Mouse (Mus musculus): ENCODE measurements at regions not wholly inside any gene's neighbourhood (a gene's known extent, or its start where the extent isn't known, plus 50 kb on each side); places are given as distances from the start of the nearest gene placed in this dataset.

GRCm38 (mm10) chr11:19823461-19823895 is 100.7 kb upstream of the Spred2 start:
- peak; percentile 90 for DNase-seq (ENCODE audit: low read depth, low spot score)

GRCm38 (mm10) chr11:19826481-19827185 is 97.5 kb upstream of the Spred2 start:
- peak; percentile 88 for DNase-seq (ENCODE audit: low read depth, low spot score)

DNA sequence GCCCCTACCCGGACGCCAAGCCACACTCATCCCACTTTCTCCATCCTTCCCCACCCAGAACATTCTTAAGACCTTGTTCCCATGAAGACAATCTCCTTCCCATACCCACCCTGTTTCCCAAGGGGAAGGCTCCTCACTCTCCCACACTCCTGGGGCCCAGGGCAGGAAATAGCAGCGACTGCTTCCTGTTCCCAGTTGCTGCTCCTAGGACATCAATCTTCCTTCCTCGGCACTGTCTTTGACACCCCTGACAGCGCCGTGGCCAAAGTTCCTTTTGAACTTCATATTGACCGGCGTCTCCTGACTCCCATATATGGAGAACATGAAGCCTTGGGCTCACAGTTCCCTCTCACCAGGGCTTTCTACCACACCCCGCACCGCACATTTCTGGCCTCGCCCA is 96.2 kb upstream of the Spred2 start:
- DNase-seq (ENCODE audit: low read depth, low spot score): no peak

DNA sequence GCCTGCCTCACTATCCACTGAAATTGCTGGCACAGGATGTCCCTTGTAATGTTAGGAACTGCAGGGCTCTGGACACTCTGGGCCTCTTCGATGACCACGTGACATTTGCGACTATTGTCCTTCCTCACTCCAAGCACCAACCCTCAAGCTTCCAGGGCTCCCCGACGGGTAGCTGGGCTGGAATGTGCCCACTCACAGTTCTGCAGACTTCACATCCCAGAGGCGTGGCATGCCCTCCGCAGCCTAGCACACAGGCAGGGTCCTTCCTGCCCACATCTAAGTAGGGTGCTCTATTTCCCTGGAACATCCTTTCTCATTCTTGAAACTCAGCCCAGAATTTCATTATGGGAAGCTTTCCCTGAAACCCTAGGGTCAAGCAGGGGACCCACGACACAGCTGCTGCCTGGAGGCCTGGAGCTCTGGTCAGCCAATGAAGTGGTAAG is 95.2 kb upstream of the Spred2 start:
- DNase-seq (ENCODE audit: low read depth, low spot score): no peak

DNA sequence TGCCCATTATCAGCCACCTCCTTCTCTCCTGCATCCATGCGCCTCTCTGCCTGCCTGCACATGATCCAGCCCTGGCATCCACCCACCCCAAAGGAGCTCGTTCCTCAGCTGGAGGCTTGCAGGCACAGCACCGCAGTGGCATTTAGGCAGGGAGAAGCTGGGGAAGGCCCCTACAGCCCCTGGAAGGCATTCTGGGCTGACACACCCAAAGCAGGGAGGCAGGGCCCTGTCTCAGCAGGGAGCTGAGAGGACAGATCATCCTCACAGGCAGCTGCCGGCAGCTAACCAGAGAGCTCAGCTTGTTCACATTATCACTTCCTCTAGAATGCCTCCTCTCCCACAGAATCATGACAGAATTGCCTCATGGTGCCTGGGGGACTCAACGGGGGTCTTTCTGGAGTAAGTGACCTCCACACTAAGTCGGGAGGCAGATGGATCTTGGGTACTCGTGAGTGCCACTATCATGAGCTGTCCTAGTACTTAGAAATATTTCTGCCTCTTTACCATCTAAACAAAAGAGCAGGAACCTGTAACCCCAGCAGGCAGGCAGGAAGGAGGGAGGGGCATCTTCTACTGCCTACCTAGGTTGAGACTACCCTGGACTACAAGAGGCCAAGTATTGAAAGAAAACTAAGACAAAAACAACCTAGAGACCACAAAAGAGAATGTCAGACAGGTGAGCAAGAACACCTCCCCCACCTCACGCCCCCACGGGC is 94.5 kb upstream of the Spred2 start:
- peak; percentile 72 for DNase-seq (ENCODE audit: low read depth, low spot score)

DNA sequence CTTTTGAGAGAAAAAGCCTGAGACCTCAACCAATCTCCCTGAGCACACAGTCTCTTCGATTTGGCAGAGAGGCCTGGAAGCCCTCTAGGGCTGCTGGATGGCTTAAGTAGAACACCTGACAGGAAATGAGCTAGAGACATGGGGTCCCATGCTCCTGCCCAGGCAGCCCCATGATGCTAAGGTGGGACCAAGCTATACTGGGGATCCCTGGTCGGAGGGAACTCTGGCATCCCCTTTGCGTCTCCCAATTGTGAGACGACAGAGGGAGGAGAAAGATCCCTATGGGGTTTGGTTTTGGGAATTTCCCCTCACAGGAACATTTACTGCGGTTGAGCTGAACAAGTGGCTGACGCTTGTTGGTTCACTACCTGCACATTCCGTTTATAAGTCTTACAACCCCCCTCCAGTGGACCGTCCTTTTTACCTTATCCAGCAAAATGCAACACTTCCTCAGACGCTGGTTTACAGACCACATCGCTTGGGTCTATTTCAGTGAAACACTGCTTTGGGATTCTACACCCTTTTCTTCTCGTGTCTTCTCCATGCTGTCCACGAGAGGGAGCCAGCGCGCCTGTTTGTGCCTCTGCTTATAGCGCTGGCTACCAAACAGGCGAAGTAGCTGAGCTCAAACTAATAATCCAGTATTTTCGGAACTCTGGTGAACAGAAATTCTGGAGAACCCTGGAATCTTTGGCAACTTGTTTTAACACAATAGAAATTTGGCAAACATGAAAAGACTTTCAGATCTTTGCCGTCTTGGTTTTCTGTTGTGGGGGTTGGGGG is 93.7 kb upstream of the Spred2 start:
- peak; percentile 90 for DNase-seq (ENCODE audit: low read depth, low spot score)

DNA sequence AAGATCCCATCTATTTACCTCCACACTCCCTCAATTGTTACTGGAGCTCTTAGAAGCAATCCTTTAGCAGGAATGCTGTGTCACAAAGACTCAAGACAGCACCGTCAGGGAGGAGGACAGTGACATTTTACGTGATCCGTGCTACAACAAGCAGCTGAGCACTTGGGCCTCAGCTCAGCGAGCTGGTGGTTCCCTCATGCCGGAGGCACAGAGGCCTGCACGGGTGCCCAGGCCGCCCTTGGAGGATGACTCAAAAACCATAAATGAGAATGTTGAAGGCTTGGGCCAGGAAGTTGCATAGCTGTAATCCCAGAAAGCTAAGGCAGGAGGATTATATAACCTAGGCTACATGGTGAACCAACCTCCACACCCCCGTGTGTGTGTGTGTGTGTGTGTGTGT is 89.6 kb upstream of the Spred2 start:
- DNase-seq (ENCODE audit: low read depth, low spot score): peak; percentile 39

- DNase-seq (ENCODE audit: low read depth, low spot score): peak; percentile 96
Observed at GRCm38 (mm10) chr11:19835221-19835745, 88.9 kb upstream of the Spred2 start.

DNA sequence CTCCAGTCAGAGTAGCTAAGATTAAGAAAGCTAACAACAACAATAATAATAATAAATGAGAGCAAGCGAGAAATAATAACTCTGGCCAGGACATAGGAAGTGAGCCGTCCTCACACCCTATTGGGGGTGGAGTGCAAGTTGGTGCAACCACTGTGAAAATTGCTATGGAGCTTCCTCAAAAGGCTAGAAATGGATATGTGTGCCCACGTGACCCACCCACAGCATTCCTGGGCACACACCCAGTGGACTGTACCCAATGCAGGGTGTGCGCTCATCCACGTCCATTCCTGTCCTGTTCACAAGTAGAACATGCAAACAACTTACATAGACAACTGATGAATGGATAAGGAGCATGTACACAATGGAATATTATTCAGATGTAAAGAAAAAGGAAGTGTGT is 85.2 kb upstream of the Spred2 start:
- peak; percentile 28 for DNase-seq (ENCODE audit: low read depth, low spot score)

DNA sequence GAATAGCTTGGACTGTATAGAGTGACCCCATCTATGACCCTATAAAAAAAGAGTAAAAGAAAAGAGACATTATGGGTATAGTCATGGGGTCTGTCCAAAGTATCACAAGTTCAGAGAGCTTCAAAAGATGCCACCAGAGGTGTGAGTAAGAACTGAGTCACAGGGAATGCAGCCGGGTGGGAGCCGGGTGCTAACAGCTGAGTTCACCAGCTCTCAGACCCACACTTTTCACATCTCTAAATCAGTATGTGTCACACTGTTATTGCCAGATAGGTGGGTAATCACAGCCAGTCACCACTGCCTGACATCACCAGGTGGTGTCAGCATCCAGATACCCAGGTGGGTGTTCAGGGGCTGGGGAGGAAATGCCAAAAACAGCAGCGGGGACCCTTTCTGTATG is 81.1 kb upstream of the Spred2 start:
- peak; percentile 76 for DNase-seq (ENCODE audit: low read depth, low spot score)

DNA sequence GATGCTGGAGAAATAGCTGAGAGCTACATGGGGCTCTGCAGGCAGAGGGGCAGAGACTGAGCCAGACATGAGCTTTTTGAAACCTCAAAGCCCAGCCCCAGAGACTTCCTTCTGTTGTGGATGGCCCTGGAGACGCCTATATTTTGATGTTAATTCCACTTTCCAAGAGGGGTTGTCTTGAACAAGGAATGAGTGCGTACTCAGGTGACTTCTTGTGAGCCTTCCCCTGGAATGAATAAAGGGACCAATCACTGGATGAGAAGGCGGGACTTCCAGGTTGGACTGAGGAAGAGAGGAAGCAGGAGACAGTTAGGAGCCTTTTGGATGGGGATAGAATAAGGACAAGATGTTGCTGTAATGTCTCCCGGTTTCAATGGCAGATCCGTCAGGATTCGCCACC is 76.3 kb upstream of the Spred2 start:
- DNase-seq (ENCODE audit: low read depth, low spot score): no peak

DNA sequence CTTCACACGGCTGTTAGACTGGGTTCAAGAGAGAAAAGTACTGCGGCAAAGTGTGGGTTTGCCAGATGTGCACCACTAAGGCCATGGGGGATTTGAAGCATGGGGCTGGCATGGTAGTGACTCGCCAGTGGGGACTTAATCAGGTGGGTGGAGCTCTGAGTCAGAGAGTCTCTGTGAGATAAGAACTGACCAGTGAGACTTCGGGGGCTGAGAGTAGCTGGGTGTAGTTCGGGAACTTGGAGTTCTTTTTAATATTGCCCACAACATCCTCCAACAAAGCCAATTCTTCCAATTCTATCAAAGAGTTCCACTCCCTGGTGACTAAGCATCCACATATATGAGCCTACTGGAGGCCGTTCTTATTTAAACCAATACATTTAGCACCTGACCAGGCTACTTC is 75.8 kb upstream of the Spred2 start:
- DNase-seq (ENCODE audit: low read depth, low spot score): no peak

GRCm38 (mm10) chr11:19849347-19849811 is 74.8 kb upstream of the Spred2 start:
- DNase-seq (ENCODE audit: low read depth, low spot score): peak; percentile 62

DNA sequence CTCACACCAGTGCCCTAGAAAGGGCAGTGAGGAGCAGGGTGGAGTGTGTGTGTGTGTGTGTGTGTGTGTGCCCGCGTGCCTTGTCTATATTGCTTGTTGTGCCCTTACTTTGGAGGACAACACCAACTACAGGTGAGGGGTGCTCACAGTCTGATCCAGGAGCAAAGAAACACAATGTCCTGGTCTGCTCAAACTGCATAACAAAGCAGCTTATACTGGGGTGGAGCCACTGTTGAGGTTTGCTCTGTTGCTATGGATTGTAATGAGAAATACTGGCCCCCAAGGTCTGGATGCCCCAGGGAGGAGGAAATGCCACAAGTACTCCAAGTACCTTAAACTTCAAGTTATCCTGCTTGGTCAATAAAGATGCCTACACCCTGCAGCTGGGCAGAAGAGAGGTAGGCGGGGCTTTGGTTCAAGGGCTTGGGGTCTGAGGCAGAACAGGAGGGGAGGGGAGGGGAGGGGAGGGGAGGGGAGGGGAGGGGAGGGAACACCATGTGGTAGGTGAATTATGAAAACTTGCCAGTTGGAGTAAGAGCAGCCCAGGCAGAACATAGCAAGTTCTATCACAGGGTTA is 74.2 kb upstream of the Spred2 start:
- DNase-seq (ENCODE audit: low read depth, low spot score): no peak

- peak; percentile 28 for DNase-seq (ENCODE audit: low read depth, low spot score)
Observed at GRCm38 (mm10) chr11:19851022-19851615, 73.1 kb upstream of the Spred2 start.

DNA sequence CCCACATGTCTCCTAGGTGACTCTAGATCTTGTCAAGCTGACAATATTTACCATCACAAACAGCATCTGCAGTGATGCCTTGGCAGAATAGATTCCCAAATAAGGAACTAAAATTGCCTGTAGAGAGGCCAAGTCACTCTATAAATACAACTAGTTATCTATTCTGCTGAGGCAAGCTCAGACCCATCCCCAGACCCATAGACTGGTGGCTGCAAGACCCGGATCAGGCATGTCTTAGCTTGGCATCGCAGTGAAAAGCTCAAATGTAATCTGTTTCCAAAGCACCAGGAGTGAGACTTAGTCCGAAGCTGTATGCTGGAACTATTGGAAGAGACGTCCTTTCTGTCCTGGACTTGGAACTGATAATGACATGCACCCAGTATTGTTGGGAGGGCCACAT is 62.6 kb upstream of the Spred2 start:
- DNase-seq (ENCODE audit: low read depth, low spot score): no peak

- no peak for DNase-seq (ENCODE audit: low read depth, low spot score)
Observed at GRCm38 (mm10) chr11:19863327-19863726, 60.8 kb upstream of the Spred2 start.

- no peak for DNase-seq (ENCODE audit: low read depth, low spot score)
Observed at GRCm38 (mm10) chr11:19866262-19866661, 57.9 kb upstream of the Spred2 start.

DNA sequence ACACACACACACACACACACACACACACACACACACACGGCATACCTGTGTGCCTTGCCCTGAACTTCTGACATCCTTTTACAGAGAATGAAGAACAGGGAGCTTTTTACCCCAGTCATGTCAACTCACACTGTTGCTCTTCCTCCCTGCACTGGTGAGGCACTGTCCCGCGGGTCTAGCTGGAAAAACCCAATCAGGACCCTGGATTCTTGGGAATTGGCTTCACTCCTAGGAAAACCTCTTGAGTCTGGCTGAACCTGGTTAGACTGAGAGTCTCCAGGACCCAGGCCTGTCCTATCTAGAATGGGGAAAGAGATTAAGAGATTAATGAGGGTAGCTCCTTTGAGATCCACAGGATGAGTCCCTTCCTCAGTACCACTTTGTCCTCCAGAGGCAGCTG is 54.5 kb upstream of the Spred2 start:
- DNase-seq (ENCODE audit: low read depth, low spot score): no peak

GRCm38 (mm10) chr11:19870136-19870535 is 54.0 kb upstream of the Spred2 start:
- DNase-seq (ENCODE audit: low read depth, low spot score): peak; percentile 23

DNA sequence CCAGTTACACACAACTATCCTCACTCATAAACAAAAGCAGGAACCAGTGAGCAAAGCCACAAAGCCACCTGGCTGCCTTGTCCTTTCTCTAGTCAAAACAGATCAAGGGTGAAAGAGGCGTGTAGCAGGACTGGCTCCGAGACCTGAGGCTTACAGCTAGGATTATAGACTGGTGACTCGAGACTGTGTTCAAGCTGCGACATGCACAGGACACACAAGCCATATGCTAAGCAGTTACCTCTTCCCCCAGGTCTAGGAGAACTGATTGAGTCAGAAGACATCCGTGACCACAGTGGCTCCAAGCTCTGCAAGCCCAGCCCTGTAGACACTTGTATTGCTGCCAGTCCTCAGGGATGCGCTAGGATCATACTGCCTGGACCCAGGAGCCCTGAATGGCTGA is 50.4 kb upstream of the Spred2 start:
- DNase-seq (ENCODE audit: low read depth, low spot score): no peak
